Mouse (Mus musculus) bone marrow, adult 2 months (tissue): Measurements from ENCODE around the gene Tgfbr3.

Experiments used
- CTCF ChIP-seq: fragments of 200-500 bp; IDR thresholded peaks from 2 replicates; pipeline ENCODE4 v1.5.1; 2011; ENCODE audit warnings: low read length, control low read depth; ENCODE audit not compliant: control insufficient read depth, insufficient read depth
- POLR2A ChIP-seq: fragments of 200-500 bp; IDR thresholded peaks from 2 replicates; pipeline ENCODE4 v1.6.1; 2011; ENCODE audit warnings: low read depth, mild to moderate bottlenecking, control low read depth, low read length, borderline replicate concordance; ENCODE audit not compliant: control insufficient read depth

DNA sequence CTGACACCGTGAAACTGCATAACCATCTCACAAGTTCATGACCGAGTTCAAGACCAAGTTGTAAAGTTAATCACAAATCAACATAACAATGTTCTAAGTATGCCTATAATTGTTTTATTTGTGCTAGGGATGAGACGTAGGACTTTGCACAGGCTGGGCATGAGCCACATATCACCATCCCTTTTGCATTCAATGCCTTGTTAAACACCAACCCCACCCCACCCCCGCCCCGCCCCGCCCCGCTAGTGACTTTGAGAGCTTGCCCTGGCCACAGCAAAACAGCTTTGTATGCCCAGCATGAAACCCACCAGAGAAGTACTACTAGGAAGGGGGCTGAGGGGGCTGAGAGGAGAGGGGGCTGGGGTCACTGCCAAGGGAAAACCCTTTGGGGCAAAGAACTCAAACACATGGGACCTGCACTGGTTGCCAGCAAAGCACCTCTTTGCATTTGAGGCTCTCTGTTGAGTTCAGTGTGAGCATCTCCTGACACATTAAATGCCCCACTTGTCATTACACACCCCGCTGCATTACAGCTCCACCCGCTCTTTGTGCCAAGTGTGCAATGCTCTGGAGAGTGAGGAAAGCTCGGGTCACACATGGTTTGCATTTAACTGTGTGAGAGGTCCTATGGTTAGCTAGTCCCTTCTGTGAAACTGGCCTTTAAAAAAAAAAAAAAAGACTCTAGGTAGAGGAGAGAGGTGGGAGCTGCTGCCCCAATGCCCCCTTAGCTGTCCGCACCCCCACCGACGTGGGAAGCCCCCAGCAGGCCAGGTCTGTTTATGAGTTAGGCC is 179.1 kb downstream of the Tgfbr3 start:
- TF ChIP-seq POLR2A (no peak), CTCF (no peak)
